Mouse (Mus musculus) adrenal gland, postnatal 4 days (tissue): ENCODE data around the gene Lkaaear1. TPM values are rescaled to one million over a fixed set of nuclear protein-coding genes. Genes with fewer than 3 reads are reported as not detected.

Experiments used
- DNase-seq, 2 experiments: peaks; one replicate each; pipeline ENCODE4 v3.0.0; 2021 to 2022; ENCODE audit warnings: low spot score in 2 of 2, mixed read lengths in 2 of 2
- long read RNA-seq, 2 experiments: library from polyadenylated mRNA; stranded (forward); transcript quantifications; one replicate each; pipeline ENCODE4 v2.0.0; 2021
- total RNA-seq, 2 experiments: library from RNA; stranded (reverse); gene quantifications; 2 replicates each; pipeline ENCODE4 v1.2.3; 2021

Lkaaear1 gene
- not detected for total RNA-seq
- long read RNA-seq, experiment 1: 0 reads
- long read RNA-seq, experiment 2: 0 reads

- DNase-seq: no peak
These were observed at the start of gene Lkaaear1 for GRCm38 (mm10) chr2:181698241-181698640. Gene Lkaaear1 (minus strand): TSS chr2:181698442.

GRCm38 (mm10) chr2:181730051-181730450 is 31.8 kb upstream of the Lkaaear1 start:
- no peak for DNase-seq

- DNase-seq: no peak
These were observed 29.5 kb upstream of the Lkaaear1 start for GRCm38 (mm10) chr2:181727659-181728262.

- DNase-seq: peak in 1 of 2 experiments; percentile 7
These were observed 24.0 kb upstream of the Lkaaear1 start for GRCm38 (mm10) chr2:181722213-181722612.

GRCm38 (mm10) chr2:181721200-181721599 is 23.0 kb upstream of the Lkaaear1 start:
- DNase-seq: no peak

GRCm38 (mm10) chr2:181720061-181720460 is 21.8 kb upstream of the Lkaaear1 start:
- no peak for DNase-seq

GRCm38 (mm10) chr2:181716991-181717390 is 18.7 kb upstream of the Lkaaear1 start:
- DNase-seq: no peak

- DNase-seq: no peak
These were observed 17.1 kb upstream of the Lkaaear1 start for GRCm38 (mm10) chr2:181715382-181715781.

GRCm38 (mm10) chr2:181714903-181715326 is 16.7 kb upstream of the Lkaaear1 start, which contains the start of gene Oprl1:
Gene Oprl1 (plus strand): TSS chr2:181715016.
- no peak for DNase-seq

GRCm38 (mm10) chr2:181713749-181714148 is 15.5 kb upstream of the Lkaaear1 start:
- DNase-seq: no peak

- DNase-seq: no peak
These were observed 8.4 kb upstream of the Lkaaear1 start for GRCm38 (mm10) chr2:181706668-181707067.

GRCm38 (mm10) chr2:181696801-181697420 is 1.3 kb downstream of the Lkaaear1 start:
- DNase-seq: no peak

GRCm38 (mm10) chr2:181695776-181696175 is 2.5 kb downstream of the Lkaaear1 start:
- DNase-seq: no peak

GRCm38 (mm10) chr2:181694581-181694980 is 3.7 kb downstream of the Lkaaear1 start:
- no peak for DNase-seq

- DNase-seq: peak; percentile 55 to 72
These were observed 4.6 kb downstream of the Lkaaear1 start, which contains the start of gene Rgs19 for GRCm38 (mm10) chr2:181693339-181694280. Gene Rgs19 (minus strand): TSS chr2:181693977.

GRCm38 (mm10) chr2:181692304-181692703 is 5.9 kb downstream of the Lkaaear1 start:
- no peak for DNase-seq

- no peak for DNase-seq
These were observed 6.7 kb downstream of the Lkaaear1 start for GRCm38 (mm10) chr2:181691571-181691970.

- DNase-seq: no peak
These were observed 7.2 kb downstream of the Lkaaear1 start for GRCm38 (mm10) chr2:181691083-181691482.

- no peak for DNase-seq
These were observed 8.6 kb downstream of the Lkaaear1 start for GRCm38 (mm10) chr2:181689466-181690160.

GRCm38 (mm10) chr2:181687586-181687985 is 10.7 kb downstream of the Lkaaear1 start:
- DNase-seq: no peak

- DNase-seq: peak in 1 of 2 experiments; percentile 1
These were observed 12.6 kb downstream of the Lkaaear1 start for GRCm38 (mm10) chr2:181685686-181686085.
